Mouse (Mus musculus) adrenal gland, adult 18-20 months (tissue): Measurements from ENCODE around the gene Abcc5. TPM values are rescaled to one million over a fixed set of nuclear protein-coding genes. Genes with fewer than 3 reads are reported as not detected.
A peak's percentile ranks its signal among the peaks of the same experiment; 100 is the strongest.

ENCODE experiments used
- DNase-seq, 2 experiments: peaks; one replicate each; pipeline ENCODE4 v3.0.0; 2021 to 2022; ENCODE audit warnings: low spot score in 2 of 2
- total RNA-seq, 2 experiments: library from RNA; stranded (reverse); gene quantifications; 1 replicate in 1 of 2; 2 replicates in 1 of 2; pipeline ENCODE4 v1.2.3; 2021

Abcc5 gene
- total RNA-seq, 2 experiments from 2014 or later, result 77.9 to 95.5 TPM

DNA sequence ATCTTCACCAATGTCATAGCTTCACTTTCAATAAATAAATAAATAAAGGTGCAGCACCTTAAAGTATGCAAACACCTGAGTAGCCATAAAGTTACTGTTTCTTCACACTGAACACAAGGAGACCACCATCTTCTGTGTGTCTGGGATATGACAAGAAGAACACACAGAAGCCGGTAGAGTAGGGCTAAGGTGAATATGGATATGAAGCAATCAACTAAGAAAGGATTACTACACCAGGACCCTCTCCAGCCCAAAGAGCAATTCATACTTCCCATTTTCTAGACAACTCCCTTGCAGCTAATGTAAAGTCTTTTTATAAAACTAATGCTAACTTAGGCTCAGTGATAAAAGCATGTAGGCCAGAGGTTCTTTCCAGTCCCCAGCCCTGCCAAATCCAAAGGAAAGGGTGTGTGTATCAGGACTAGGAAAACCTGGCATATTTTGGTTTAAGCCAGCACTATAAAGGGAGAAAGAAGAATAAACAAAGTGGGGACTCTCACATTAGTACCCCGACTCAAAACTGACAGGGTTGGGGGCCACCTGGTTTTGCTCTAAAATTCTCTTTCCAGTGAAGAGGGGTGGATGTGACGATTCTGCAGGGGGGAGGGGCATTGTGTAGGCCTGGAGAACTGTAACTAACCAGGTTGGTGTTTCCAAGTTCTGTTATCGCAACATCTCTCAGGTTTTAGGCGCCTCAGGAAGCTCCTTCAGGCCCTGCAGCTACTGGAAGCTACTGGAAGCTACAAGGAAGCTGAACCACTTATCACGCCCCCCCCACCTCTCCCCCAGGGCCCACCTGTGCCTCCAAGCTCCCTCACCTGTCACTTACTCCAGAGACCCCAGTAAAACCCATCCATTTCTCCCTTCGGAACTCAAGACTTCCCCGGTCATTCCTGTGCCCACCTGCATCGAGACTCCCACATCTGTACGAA is 1.2 kb downstream of the Abcc5 start:
- no peak for DNase-seq

- DNase-seq, result no peak
Measured at GRCm38 (mm10) chr16:20424226-20424663, 1.9 kb downstream of the Abcc5 start.

GRCm38 (mm10) chr16:20422938-20423730 is 3.1 kb downstream of the Abcc5 start:
- DNase-seq, result no peak

DNA sequence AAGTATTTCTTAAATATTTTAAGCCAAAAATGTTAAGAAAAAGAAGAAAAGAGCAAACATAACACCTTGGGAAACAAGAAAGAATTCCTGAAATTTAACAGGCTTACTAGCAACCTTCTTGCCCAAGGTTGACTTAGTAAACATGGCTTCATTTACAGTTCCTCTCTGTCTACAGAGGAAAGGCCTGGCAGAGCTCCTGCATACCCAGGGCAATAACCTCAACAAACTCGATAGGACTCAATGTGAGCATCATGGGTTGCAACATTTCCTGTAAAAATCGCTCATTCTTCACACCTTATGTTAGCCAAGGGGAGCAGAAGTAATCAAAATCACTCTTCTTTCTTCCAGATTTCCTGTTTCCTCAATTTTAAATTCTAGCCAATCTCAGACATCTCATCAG is 8.1 kb downstream of the Abcc5 start:
- no peak for DNase-seq

DNA sequence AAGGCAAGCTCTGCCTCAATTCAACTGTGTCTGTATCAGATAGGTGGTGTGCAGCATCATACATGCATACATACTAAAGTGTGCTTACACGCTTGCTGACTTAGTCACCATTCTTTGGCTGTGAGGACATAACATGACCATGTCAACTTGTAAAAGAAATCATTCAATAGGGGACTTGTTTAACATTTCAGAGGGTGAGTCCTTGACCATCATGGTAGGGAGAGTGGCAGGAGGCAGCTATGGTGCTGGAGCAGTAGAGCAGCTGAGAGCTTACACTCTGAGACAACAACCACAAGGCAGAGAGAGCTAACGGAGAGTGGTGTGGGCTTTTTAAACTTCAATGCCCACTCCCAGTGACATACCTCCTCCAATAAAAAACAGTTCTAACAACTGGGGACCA is 9.9 kb downstream of the Abcc5 start:
- DNase-seq, result no peak

DNA sequence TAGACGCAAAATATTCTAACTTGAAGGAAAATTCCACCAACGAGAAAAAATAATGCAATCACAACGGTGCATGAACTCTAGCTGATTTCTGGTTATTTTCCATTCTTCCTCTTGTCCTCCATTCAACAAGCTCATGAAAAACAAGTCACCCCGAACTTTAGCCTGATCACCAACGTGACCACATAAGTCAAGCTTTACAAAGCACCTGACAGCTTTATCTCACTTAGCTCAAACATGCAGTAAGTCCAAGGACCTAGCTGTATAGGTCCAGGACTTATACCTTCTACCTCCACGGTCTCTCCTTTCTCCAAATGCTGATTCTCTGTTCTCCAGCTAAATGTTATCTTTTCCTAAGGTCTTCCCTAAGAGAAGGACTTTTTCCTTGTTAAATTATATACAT is 10.4 kb downstream of the Abcc5 start:
- DNase-seq, result no peak

DNA sequence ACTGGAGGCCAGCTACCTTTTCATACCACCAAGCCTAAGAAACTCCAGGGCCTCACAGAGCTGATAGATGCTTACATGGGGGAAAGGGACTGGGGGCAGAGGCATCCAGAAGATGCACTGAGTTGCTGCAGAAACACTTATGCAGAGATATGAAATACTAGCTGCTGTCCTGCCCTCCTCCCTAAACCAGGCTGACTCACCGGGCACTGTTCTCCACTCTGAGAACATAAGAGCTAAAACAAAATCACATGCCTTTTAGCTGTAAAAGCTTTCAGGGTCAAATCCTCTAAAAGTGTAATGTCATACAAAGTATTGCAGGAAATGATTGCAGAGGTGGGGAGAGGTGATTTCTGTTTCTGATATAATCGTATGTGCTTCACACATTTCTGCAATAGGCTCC is 11.0 kb downstream of the Abcc5 start:
- DNase-seq, result no peak

DNA sequence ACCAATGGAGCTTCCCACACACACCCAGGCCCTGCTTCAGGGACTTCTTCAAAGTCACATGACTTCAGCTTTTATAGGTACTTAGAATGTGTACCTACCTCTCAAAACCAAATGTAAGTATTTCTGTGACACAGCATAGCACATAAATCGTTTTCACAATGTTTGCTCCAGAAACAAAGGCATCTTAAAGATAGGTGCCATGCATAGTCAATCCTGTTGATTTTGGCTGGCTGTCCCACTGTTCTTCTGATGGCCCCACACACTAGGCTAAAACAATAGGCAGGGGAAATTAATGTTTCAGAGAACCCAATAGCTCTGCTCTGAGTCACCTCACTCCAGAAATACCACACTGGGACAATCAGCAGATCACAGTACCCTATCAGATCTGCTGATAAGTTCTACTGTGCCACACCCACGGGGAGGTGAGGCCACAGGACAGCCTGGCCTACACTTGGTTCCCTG is 12.3 kb downstream of the Abcc5 start:
- DNase-seq, result no peak

- DNase-seq, result no peak
Measured at GRCm38 (mm10) chr16:20411958-20412570, 14.1 kb downstream of the Abcc5 start.

- no peak for DNase-seq
Measured at GRCm38 (mm10) chr16:20405335-20405734, 20.9 kb downstream of the Abcc5 start.

DNA sequence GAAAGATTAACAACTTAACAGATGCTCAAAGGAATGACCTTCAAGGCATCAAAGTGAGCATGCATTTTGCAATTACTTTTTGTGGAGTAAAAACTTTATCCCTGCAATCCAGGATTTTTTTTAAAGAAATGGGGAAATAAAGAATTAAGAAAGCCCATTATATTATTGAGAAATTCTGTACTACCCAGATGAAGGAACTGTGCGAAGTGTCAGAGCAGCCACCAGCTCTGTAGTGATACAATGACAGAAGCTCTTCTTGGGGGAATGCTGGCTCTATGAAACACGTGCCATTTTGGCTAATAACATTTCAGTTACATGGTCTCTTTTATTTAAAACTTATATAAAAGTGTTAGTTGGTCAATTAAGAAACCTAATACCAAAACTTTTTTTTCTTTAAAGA is 22.9 kb downstream of the Abcc5 start:
- no peak for DNase-seq

GRCm38 (mm10) chr16:20401592-20401991 is 24.6 kb downstream of the Abcc5 start:
- no peak for DNase-seq

DNA sequence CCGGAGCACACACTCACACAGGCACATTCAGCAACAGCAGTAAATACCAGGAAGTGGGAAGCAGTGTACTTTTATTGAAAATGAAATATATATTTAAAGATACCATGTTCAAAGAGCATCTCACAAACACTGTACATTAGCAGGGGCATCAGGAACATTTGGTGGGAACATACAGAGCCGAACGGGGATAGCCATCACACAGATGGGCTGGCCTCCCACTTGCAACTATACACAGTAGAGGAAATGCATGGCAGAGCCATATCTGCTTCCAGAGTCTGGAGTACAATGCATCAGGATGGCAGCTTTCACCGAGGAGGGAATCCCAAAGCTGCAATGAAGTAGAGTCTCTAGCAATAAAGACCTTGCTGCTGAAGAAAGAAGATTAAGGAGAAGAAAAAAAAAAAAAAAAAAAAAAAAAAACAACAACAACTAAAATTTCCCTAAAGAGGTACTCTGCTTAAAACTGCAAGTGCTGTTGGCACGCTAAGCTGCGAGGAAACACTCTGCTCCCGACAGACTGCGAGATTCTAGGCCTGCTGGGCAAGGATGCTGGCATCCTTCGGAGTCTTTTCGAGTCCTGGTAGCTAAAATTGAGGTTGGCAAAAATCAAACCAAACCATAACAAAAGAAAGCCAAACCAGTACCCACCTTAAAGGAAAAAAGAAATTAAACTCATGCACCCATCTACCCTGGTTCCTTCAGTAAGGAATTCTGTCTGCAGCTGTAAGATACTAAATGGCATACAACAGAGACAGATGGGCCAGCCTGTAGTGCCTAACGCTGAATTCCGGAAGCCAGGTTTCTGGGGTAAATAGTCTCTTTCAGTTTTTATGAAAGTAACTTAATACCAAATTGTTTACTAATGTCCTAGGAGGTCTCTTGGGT is 25.2 kb downstream of the Abcc5 start:
- DNase-seq, result no peak

DNA sequence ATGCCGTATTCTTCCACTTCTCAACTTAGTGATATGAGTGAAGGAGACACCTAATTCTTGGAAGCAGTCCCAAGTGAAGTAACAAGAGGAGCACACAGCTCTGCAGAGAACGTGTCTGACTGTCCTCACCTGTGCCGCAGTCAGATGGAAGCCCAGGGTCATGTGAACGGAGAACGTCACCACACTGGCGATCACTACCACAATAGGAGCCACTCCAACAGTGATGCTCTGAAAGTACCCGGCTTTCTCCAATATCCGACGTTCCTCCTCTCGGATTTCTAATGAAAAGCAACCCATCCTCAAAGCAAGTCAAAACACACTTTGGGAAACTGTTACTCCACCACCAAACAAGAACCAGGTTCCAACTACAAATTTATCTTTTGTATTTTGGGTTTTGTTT is 29.3 kb downstream of the Abcc5 start:
- no peak for DNase-seq

DNA sequence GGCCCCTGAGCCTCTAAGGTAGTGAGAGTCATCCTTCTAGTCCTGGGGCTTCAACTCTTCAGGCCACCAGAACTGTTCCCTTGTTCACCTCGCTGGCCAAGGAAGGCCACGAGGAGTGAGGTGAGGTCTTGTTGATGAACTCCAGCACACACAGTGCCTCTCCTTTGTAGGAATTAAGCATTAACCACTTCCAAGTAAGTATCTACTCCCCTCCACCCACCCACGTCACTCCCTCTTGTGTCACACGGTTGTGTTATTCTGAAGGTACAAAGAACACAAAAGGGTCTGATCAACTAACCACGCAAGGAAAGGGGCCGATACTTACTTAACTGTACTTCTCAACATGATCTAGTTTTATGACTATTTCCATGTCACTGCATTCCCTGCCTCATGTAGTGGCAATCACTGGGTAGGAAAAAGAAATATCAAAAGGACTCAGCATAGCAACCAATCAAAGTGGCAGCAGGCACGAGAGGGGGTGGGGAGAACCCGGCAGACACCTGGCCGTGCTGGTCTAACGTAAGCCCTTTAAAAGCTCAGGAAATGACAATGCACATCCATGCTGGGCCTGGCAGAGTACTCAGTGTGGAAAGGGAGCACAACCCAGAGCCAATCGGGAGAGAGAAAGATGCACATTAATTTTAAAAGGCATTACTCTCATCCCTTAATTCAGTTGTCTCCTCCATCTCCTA is 30.8 kb downstream of the Abcc5 start:
- DNase-seq, result no peak

- no peak for DNase-seq
Measured at GRCm38 (mm10) chr16:20391753-20392152, 34.4 kb downstream of the Abcc5 start.

- no peak for DNase-seq
Measured at GRCm38 (mm10) chr16:20390233-20390632, 36.0 kb downstream of the Abcc5 start.

DNA sequence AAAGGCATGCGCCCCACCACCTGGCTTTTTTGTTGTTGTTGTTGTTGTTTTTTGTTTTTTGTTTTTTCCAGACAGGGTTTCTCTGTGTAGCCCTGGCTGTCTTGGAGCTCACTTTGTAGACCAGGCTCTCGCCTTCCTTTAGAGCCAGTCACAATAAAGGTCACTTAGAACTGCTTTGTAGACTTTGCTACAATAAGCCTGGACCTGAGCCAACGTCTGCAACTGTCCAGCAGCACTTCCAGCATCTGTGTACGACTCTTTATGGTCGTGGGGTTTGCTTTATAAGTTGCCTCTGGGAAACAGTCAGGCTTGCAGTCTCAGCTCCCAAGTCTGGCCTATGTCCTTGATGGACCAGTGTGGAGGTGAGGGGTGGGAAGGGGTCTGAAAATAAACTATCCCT is 45.2 kb downstream of the Abcc5 start:
- DNase-seq, result no peak

DNA sequence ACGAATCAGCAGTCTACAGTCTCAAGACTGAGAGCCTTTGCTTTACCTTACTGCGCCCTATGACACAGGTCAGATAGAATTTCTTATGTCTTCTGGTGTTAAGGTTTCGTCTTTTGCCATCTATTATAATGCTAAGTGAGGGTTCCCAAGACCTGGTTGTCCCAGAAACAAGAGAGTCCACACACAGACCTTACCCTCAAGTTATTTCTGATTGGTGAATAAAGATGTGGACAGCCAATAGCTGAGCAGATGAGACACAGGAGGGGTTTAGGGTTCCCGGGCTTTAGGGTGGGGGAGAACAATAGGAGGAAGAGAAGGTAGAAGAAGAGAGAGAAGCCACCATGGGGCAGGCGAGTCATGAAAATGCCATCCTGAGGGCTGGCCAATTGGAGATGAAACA is 50.9 kb downstream of the Abcc5 start:
- no peak for DNase-seq

DNA sequence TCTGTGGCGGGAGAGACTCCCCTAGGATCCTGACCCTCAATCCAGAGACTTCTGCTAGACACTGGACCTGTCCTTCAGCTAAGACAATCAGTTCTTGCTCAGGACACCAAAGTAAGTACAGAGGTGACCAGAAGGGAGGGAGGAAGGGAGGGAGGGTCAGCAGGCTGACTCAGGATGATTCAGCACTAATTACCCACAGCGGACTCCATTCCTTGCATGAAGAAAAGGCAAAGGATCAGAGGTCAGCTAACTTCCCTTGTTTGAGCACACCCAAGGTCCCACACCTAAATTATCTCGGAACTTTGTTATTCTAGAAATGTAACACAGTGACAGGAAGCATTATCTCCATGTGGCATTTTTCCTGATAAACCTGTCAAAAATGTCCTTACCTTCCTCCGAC is 54.5 kb downstream of the Abcc5 start:
- DNase-seq, result peak in 1 of 2 experiments; percentile 11
